Mouse (Mus musculus) G1E-ER4 (cell line): ENCODE results near the gene Sucnr1. TPM values are rescaled to one million over a fixed set of nuclear protein-coding genes. Genes with fewer than 3 reads are reported as not detected.

Source experiments
- GATA1 ChIP-seq: IDR thresholded peaks from one replicate; pipeline ENCODE4 v1.8.0; 2012; ENCODE audit warnings: low read length, inconsistent platforms
- polyA plus RNA-seq: library from polyadenylated mRNA; stranded (reverse); fragments of >175 nt; gene quantifications from 2 replicates; pipeline ENCODE4 v1.2.3, GENCODE M21; 2012

The Sucnr1 gene
- polyA plus RNA-seq, 1 experiment, result not detected

DNA sequence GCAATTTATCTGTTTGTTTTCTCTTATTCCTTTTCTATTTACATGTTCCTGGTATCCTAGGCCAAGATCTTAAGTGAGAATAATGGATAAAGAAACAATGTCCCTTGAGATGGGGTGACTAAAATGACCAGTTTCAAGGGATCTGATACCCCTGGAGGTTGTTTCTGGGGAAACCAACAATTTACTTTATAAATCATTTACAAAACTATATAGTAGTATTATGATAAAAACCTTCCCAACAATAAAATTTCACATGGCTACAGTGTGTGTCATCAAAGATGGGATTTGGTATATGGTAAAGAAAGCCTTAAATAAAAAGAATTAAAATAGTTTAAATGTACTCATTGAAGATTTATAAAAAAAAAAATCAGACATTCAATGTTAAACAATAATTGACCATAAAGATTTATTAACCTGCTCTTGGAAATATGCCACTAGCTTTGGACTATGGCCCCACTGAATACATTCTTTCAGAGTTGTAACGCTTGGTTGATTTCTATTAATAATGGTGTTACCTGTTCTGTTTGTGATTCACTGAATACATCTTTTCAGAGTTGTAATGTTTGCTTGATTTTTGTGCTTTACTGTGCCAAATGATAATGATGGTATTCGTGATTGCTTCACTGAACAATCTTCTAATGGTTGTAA, 22.9 kb downstream of the Sucnr1 start:
- no peak for TF ChIP-seq GATA1

DNA sequence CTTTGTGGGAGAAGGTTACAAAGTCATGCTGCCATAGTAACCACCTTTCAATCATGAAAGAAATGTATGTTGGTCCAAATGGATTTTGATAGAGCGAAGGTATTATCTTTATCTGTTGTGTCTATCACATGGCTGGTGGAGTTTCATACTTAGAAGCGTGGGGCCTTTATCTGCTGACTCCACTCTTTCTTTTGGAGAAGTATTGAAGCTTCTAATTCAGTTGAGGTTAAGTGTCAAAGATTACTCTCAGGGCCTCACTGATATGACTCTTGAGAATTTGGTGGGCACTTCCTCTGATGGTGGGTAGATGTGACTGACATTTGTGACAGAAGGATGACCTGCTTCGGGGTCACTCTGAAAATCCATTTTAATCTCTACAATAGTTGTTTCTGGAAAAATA, 26.1 kb downstream of the Sucnr1 start:
- no peak for TF ChIP-seq GATA1

DNA sequence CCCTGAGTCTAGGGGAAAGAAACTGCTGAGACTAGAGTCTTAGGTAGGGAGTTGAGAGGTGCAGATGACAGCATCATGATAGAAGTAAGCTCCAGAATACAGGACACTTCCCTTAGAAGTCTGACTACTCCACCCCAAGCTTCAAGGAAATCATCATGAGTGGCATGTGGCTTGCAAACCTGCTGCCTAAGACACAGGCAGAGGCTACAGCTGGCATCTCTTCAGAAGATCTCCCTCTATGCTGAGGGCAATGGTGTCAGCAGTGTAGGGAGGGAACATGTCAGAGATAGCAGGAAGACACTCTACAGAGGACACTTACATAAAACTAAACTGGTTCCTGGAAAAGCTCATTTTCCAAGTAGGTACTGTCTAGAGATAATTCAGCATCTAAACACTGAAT, 27.1 kb downstream of the Sucnr1 start:
- no peak for TF ChIP-seq GATA1

DNA sequence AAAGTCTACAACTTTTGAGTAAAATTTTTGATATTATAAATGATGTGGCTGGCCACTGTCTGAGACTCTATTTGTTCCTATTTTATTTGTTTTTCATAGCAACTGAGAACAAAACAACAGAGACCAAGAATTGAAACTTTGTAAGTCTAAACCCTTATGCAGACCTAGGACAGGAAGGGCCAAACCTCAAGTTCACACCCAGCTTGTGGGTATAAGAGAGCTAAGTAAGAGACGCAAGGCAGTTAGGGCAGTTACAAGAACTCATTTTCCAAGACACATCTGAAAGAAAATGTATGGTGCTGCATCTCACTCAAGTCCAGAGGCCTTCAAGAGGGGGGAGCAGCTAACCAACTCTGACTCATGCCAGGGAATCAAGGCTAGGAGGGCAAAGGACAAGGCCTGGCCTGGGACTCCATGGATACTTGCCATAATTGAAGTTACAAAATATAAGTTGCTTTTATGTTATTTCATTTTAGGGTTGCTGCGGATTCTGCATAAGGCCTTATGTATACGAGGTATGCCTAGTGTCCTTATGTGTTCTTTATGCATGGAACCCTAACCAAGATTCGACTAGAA, 29.6 kb downstream of the Sucnr1 start:
- no peak for TF ChIP-seq GATA1

DNA sequence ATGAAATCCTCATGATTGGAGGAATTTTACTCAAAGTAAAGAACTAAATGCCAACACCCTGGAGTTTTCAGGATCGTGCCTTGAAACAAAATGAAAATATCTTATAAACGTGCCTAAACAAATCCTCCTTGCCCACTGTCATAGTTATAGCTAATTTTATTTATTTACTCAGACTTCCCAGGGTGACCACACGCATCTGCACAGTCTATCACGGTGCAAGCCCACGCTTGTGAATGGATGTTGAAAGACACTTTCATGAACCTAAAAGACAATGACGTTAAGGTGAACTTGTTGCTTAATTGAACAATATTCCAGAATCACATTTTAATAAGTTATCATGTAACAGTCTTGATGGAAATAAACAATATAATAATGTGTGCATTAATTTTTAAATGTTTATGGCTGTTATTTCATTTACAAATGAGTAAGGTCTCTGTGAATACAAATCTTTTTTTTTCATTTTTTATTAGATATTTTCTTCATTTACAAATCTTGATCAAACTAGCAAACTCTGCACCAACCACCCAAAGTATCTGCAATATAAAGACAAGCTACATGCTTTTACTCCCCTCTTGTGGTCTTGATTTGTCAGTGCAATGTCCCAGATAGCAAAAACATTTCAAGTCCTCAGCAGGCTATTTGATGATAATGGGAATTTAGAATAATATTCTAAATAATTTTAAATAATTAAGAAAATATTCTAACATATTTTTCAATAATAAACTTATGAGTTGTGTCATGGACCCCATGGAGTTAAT, 30.4 kb downstream of the Sucnr1 start:
- TF ChIP-seq GATA1, result no peak

DNA sequence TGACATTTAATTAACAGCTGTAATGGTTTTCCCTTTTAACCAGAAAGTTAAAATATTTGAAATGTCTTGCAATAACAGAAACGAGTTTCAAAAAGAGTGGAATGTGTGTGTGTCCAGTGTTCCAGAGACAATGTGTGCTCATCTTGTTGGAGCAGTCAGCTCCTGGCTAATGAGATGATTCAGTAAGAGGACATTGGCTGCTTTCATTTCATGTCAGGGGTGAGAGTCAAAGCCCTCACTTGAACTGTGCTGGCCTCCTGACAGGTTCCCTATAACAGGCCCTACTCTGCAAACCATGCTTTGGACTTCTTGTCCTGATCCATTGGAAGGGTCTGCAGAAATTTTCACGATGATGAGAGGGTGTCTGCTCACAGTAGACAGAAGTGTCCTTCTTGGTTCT, 32.9 kb downstream of the Sucnr1 start:
- TF ChIP-seq GATA1, result no peak

DNA sequence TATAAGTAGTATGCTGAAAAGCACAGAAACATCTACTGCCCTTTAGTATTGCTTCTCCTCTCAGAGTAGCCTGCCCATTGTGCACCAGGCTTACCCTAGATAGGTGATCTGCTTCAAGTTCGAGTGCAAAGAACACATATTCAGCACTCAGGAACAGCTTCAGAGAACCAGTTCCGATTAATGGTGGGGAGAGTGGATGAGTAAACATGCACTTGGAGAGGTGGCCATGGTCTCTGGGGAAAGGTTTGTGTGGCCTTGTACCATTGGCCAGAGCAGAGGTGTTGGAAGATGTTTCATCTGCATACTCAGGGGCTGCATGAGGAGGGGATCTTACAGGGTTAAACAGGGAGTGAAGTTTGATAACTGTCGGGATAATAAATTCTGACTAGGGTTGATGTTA, 39.8 kb downstream of the Sucnr1 start:
- TF ChIP-seq GATA1, result no peak

GRCm38 (mm10) chr3:60123859-60124794, 42.5 kb downstream of the Sucnr1 start:
- no peak for TF ChIP-seq GATA1

- no peak for TF ChIP-seq GATA1
These were observed 44.9 kb downstream of the Sucnr1 start for GRCm38 (mm10) chr3:60126564-60126963.

DNA sequence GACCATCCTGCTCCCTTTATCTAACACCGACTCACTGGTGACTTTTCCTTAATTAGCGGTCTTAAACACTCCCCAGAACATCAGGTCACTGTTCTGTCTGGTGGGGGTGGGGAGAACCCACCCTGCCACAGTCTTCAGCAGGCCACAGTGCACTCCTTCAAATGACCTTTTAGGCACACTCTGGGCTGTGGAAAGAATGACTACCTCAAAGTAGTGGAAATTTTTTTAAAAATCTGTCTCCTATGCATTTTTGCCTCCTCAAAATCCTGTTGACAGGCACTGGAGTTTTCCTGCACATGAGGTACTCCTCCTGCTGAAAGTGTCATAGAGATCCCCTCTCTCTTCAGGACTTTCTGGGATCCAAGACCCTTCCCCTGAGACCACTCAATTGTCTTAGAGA, 46.6 kb downstream of the Sucnr1 start:
- no peak for TF ChIP-seq GATA1

DNA sequence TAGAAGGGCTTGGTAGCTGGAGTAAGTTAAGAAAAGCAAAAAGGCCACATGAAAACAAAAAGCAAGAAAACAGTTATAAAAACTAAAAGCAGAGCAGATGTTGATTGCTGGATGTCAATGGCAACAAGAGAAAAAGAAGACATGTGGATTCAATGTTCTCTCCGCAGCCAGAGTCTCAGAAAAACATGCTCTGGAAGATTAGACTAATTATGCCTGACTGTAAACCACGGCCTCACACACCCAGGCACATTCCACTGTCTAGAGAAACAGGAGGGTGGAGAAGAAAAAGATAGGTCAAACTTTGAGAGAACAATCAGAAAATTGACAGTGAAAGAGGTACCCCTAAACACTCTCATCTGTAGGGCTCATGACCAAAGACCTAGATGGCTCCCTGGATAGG, 54.1 kb downstream of the Sucnr1 start:
- TF ChIP-seq GATA1, result no peak

Other genes starting within 250 kb of the Sucnr1 start
- gene Gm8298, start 220.8 kb upstream of the Sucnr1 start, polyA plus RNA-seq, result not detected in 2 replicates
- not detected in 2 replicates for gene C130079G13Rik, start 156.7 kb upstream of the Sucnr1 start, polyA plus RNA-seq
- not detected in 2 replicates for gene Aadacl2, start 75.1 kb upstream of the Sucnr1 start, polyA plus RNA-seq
- gene Aadac, start 56.2 kb upstream of the Sucnr1 start, polyA plus RNA-seq, result not detected in 2 replicates